Mouse (Mus musculus) midbrain, embryonic 16.5 days (tissue): ENCODE results near the gene Tmem200c. TPM values are rescaled to one million over a fixed set of nuclear protein-coding genes. Genes with fewer than 3 reads are reported as not detected.

ENCODE experiments used
- ATAC-seq: fragments of 200-750 bp; cut with Nextera tagmentation; 2 replicates; pipeline ENCODE4 v1.8.0; 2017; ENCODE audit warnings: moderate TSS enrichment
- H3K27ac ChIP-seq: fragments of 300-500 bp; sonication (generic); 2 replicates; pipeline ENCODE4 v1.5.1; 2014; ENCODE audit warnings: mild to moderate bottlenecking, low read length, mixed read lengths
- H3K27me3 ChIP-seq: fragments of 300-500 bp; sonication (generic); 2 replicates; pipeline ENCODE4 v1.6.1; 2014; ENCODE audit warnings: low read depth, low read length, mixed read lengths; ENCODE audit not compliant: control insufficient read depth, insufficient read depth
- H3K36me3 ChIP-seq: fragments of 300-500 bp; sonication (generic); 2 replicates; pipeline ENCODE4 v1.6.1; 2014; ENCODE audit warnings: mild to moderate bottlenecking, low read length, moderate library complexity, mixed read lengths; ENCODE audit not compliant: control insufficient read depth, insufficient read depth
- H3K4me1 ChIP-seq: fragments of 300-500 bp; sonication (generic); 2 replicates; pipeline ENCODE4 v1.6.1; 2014; ENCODE audit warnings: mild to moderate bottlenecking, low read length, mixed read lengths; ENCODE audit not compliant: control insufficient read depth, insufficient read depth
- H3K4me2 ChIP-seq: fragments of 300-500 bp; sonication (generic); 2 replicates; pipeline ENCODE4 v1.6.1; 2014; ENCODE audit warnings: mild to moderate bottlenecking, low read length, mixed read lengths
- H3K4me3 ChIP-seq: fragments of 300-500 bp; sonication (generic); 2 replicates; pipeline ENCODE4 v1.5.1; 2014; ENCODE audit warnings: low read depth, mild to moderate bottlenecking, low read length, moderate library complexity, mixed read lengths
- H3K9ac ChIP-seq: fragments of 300-500 bp; sonication (generic); 2 replicates; pipeline ENCODE4 v1.6.1; 2014; ENCODE audit warnings: low read depth, low read length, mixed read lengths
- H3K9me3 ChIP-seq: fragments of 300-500 bp; sonication (generic); replicated peaks from 2 replicates; pipeline ENCODE4 v1.6.1; 2014; ENCODE audit warnings: mild to moderate bottlenecking, low read length, mixed read lengths; ENCODE audit not compliant: control insufficient read depth, poor library complexity, severe bottlenecking
- WGBS: fragments of 180-500 bp; shearing (Covaris S2); extraction: QIAGEN DNeasy Blood & Tissue Kit; methylation state at CpG from one replicate; pipeline ENCODE4 v1.1.7; 2014; 5-methylcytosine and 5-hydroxymethylcytosine counted together
- polyA plus RNA-seq: library from polyadenylated mRNA; unstranded; fragments of >200 nt; fragmentation: Nextera tagmentation; extraction: Ambion mirVana; gene quantifications from 2 replicates; pipeline ENCODE4 v1.2.1, GENCODE M21; 2015

Tmem200c gene
- polyA plus RNA-seq: 2.9 and 3.1 TPM in 2 replicates

DNA sequence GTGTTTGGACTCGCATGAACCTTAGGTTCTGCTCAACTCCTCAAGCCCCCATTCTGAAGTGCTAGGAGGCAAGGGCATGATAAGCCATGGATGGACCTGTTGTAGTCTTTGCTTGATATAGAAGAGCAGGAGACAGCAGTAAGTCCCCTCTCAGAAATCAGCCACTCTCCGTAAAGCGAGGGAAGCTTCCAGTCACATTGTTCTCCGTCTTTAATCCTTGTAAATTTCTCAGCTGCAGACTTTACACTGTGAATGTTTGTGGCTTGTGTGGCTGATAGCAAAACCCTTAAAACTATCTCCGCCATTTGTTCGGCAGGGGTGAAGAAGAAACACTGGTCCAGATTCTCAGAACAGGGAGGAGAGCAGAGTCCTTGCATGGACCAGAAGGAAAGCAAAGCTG, at the start of gene Tmem200c:
Tmem200c (plus strand) TSS at position 301 of the 400 bp plus-strand sequence.
- no peak within 1 kb of the TSS for H3K27ac ChIP-seq
- H3K36me3 ChIP-seq: no peaks in the 10 kb centered on the region
- WGBS: 77% methylated on average over 6 of the region's 6 CpGs
- H3K4me1 ChIP-seq: no peaks in the 10 kb centered on the region
- H3K27me3 ChIP-seq: no peaks in the 10 kb centered on the region
- H3K4me2 ChIP-seq: no peak within 1 kb of the TSS
- H3K9ac ChIP-seq: no peak within 1 kb of the TSS
- no peak for ATAC-seq
- no peak within 1 kb of the TSS for H3K4me3 ChIP-seq
- no peaks in the 10 kb centered on the region for H3K9me3 ChIP-seq

DNA sequence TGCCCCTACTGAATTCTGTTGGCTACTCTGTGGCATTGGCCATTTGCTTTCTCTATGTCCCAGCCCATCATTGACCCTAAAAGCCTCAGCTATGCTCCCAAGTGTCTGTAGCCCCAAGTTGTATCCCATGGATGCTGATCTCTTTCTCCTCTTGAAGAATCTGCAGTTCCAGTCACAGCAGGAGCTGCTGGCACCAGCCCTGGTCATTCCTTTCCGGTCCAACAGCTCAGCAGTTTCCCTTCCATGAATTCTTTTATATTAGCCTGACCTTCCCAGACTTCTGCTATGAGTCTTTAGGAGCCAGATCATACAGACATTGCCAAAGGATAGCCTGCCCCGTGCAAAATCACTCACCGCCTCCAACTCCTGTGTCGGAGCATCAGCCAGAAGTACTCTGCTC, 32.7 kb upstream of the Tmem200c start:
- H3K27ac ChIP-seq: no peak overlapping the region
- ATAC-seq: no peak
- no peak overlapping the region for H3K4me2 ChIP-seq
- H3K36me3 ChIP-seq: no peaks in the 10 kb centered on the region
- H3K4me1 ChIP-seq: no peaks in the 10 kb centered on the region
- no peaks in the 10 kb centered on the region for H3K9me3 ChIP-seq
- H3K4me3 ChIP-seq: no peak overlapping the region
- WGBS: 86% methylated on average over 4 of the region's 4 CpGs
- H3K27me3 ChIP-seq: no peaks in the 10 kb centered on the region
- H3K9ac ChIP-seq: no peak overlapping the region

DNA sequence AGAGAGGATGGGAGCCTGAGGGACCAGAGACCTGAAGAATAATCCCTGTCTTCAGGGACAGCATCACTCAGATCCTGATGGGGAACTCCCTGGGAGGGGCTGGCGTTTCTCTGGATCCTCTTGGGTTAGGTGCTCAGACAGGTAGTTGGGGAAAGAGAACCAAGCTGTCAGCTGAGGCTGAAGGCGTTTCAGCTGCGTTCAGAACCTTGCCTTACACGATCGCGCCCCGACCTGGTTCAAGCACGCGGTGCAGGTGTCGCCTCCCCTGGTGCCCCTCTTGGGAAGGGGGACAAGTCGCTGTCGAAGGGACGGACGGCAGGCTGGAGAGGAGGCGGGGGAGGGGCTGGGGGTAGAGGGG, 10.2 kb downstream of the Tmem200c start:
- H3K27ac ChIP-seq: peak overlapping the region; percentile 58
- peak; percentile 75 for ATAC-seq

DNA sequence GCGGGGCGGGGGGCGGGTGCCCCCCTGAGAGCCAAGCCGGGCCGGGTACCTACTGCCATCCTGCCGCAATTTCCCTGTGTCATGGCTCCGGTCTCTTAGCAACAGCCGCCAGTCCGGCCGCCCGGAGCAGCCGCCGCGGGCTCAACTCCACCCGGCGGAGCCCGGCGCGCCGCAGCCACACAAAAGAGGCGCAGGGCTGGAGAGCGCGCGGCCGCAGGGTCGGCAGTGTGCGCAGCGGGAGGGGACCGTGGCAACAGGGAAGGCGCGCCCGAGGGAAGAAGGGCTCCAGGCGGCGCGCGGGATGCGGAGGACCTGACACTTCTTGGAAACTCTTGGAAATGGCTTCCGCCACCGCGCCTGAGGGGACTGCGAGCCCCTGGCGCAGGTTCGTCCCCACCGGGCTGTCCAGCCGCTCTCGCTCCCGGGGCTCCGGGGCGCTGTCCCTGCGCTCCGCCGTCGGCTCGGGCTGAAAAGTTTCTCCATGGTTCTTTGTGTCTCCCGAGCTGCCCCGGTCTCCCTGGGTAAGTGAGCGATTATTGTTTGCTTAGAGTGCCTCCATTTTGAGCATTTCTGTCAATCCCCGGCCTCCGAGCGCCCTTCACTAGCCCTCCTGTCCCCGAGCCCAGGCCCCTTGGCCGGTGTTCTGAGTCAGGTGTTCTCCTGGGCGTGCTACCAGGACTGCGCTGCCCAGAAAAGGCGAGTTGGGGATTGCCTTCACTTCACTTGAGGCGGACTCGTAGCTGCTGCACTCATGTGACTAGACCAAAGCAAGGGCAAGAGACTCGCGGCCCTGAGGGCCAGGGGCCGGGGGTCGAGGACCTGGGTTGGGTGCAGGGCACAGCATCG, 10.8 kb downstream of the Tmem200c start:
- Histone ChIP-seq H3K27ac (peak overlapping the region; percentile 58), H3K27me3 (peaks cover 5% of the 10 kb centered on the region), H3K4me2 (peak overlapping the region; percentile 73), H3K4me1 (peaks cover 31% of the 10 kb centered on the region), H3K9me3 (no peaks in the 10 kb centered on the region), H3K4me3 (peak overlapping the region; percentile 76), H3K36me3 (no peaks in the 10 kb centered on the region), H3K9ac (peak overlapping the region; percentile 85)
- under 1% methylated on average over 64 of the region's 72 CpGs for WGBS
- ATAC-seq: peak; percentile 85

More for the DNA sequence above, 10.2 kb downstream of the Tmem200c start:
- Histone ChIP-seq H3K9ac (peak overlapping the region; percentile 85), H3K4me1 (peaks cover 28% of the 10 kb centered on the region), H3K27me3 (peaks cover 5% of the 10 kb centered on the region), H3K4me2 (peak overlapping the region; percentile 73), H3K9me3 (no peaks in the 10 kb centered on the region), H3K4me3 (peak overlapping the region; percentile 76), H3K36me3 (no peaks in the 10 kb centered on the region)
- 3% methylated on average over 6 of the region's 15 CpGs for WGBS

DNA sequence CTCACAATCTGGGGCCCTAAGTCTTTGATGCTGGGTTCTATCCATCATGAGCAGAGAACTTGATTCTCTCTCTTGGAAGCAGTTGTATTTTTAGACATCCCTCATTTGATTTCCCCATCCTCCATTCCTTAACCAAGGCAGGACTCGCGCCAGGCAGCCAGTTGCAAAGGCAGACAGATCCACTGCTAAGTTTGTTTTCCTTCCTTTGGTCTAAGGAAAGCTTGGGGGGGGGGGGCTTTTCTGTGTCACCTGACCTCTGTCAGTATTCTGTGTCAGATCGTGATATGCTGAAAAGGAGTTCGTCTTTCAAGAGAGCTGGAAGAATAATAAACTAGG, 11.4 kb downstream of the Tmem200c start:
- WGBS: 5% methylated on average over 4 of the region's 4 CpGs
- peak overlapping the region; percentile 58 for H3K27ac ChIP-seq

DNA sequence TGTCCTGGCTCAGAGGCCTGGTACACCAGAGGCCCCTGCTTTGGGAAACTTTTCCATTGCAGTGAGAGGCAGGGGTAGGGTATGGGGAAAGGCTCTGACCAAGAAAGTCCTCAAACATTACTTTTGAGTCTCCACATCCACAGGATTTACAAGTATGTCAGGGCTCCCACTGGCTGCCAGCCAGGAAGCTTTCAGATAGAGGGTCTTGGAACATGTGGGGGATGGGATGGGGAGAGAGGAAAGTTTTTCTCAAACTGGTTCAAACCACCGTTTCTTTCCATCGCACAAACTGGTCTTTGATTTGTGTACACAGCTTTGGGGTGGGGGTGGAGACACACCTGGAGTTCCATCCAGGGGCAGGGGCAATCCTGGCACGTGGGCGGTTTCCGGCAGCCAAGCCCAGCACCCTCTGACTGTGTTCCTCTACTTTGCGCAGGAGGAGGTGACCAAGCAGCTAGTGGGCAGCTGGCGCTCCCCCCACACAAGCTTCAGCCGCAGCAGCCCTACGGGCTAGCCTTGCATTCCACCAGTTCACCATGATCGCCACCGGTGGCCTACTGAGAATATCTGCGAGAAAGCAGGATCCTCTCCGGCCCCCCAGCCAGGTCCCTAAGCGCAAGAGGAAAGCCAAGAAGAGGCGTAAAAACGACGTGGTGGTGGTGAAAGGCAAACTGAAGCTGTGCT, 13.6 kb downstream of the Tmem200c start:
- Histone ChIP-seq H3K4me1 (peaks cover 31% of the 10 kb centered on the region), H3K9me3 (no peaks in the 10 kb centered on the region), H3K4me3 (peak overlapping the region; percentile 55), H3K4me2 (peak overlapping the region; percentile 96), H3K27ac (no peak overlapping the region), H3K9ac (no peak overlapping the region), H3K27me3 (peaks cover 5% of the 10 kb centered on the region), H3K36me3 (no peaks in the 10 kb centered on the region)
- ATAC-seq: no peak
- WGBS: 25% methylated on average over 17 of the region's 17 CpGs

More for the DNA sequence above, 11.4 kb downstream of the Tmem200c start:
- peaks cover 5% of the 10 kb centered on the region for H3K27me3 ChIP-seq
- peak overlapping the region; percentile 85 for H3K9ac ChIP-seq
- ATAC-seq: no peak
- H3K4me3 ChIP-seq: peak overlapping the region; percentile 76
- H3K4me2 ChIP-seq: peak overlapping the region; percentile 73
- H3K36me3 ChIP-seq: no peaks in the 10 kb centered on the region
- H3K4me1 ChIP-seq: peaks cover 31% of the 10 kb centered on the region
- no peaks in the 10 kb centered on the region for H3K9me3 ChIP-seq

DNA sequence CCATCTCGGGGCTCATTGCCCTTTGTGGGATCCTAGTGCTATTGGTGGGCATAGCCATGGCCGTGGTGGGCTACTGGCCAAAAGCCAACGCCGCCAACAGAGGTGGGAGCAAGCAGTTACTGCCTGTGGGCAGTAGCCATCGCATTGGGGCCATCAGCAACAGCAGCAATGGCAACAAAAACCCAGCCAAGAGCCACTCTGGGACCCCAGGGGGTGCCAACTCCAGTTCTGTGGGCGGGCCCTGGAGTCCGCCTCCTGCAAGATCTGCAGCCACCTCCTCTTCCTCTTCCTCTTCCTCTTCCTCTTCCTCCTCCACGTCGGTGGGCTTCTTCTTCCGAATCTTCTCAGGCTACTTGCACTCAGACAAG, 14.1 kb downstream of the Tmem200c start:
- ATAC-seq: no peak
- 22% methylated on average over 10 of the region's 10 CpGs for WGBS
- peaks cover 5% of the 10 kb centered on the region for H3K27me3 ChIP-seq

DNA sequence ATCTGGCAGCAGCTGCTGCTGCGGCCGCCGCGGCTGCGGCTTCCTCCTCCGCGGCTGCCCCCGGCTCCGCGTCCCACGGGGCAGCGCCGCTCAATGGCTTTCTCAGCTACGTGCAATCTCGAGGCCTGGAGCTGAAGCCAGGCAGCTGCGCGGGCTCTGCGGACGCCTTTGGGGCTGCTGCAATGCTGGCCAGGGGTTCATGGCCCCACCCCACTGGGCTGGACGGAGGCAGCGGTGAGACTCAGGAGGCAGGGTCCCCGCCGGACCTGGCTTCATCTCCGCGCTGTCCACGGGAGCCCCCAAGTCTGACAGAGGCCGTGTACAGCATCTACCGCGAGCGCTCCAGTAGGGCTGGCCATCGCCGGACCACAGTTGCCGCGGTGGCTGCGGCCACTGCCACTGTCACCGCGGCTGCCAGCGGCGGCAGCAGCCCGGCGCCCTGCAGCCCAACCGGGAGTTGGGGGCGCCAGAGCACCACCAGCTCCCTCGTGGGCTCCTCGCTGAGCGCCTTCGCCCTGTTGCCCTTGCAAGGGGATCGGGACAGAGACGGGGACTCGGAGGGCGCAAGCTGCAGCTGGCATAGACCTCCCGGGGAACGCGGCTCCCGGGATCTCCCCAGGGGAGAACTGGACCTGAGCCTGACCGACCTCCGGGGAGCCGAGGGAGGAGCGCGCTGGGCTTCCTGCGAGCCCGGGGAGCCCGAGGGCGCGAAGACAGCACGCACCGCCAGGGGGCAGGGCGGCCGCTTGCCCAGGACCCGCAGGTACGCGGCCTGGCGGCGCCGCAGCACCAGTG, 14.9 kb downstream of the Tmem200c start:
- Histone ChIP-seq H3K36me3 (no peaks in the 10 kb centered on the region), H3K4me2 (peak overlapping the region; percentile 96), H3K9me3 (no peaks in the 10 kb centered on the region), H3K27ac (peak overlapping the region; percentile 41), H3K9ac (peak overlapping the region; percentile 76), H3K4me3 (peak overlapping the region; percentile 55), H3K27me3 (peaks cover 5% of the 10 kb centered on the region; the same call in 1 of the 2 replicates), H3K4me1 (peaks cover 29% of the 10 kb centered on the region)
- ATAC-seq: peak; percentile 55
- WGBS: under 1% methylated on average over 69 of the region's 75 CpGs

More for the DNA sequence above, 14.1 kb downstream of the Tmem200c start:
- Histone ChIP-seq H3K4me2 (peak overlapping the region; percentile 96), H3K9ac (no peak overlapping the region), H3K9me3 (no peaks in the 10 kb centered on the region), H3K4me3 (peak overlapping the region; percentile 55), H3K36me3 (no peaks in the 10 kb centered on the region), H3K27ac (no peak overlapping the region), H3K4me1 (peaks cover 31% of the 10 kb centered on the region)
